Mouse (Mus musculus) liver, embryonic 14.5 days (tissue): ENCODE results near the gene Slc25a24. TPM values are rescaled to one million over a fixed set of nuclear protein-coding genes. Genes with fewer than 3 reads are reported as not detected.
A peak's percentile ranks its signal among the peaks of the same experiment; 100 is the strongest.

Experiments used
- ATAC-seq: fragments of 200-750 bp; cut with Nextera tagmentation; 2 replicates; pipeline ENCODE4 v1.8.0; 2017; ENCODE audit warnings: moderate number of reproducible peaks, mild to moderate bottlenecking, moderate library complexity; ENCODE audit not compliant: insufficient read depth
- DNase-seq, 3 experiments: peaks; one replicate each; pipeline ENCODE4 v3.0.0-alpha.2; 2012 to 2013; ENCODE audit warnings: low read depth in 3 of 3, low spot score in 3 of 3
- H3K27ac ChIP-seq: fragments of 300-500 bp; sonication (generic); 2 replicates; pipeline ENCODE4 v1.5.1; 2014; ENCODE audit warnings: moderate library complexity, mild to moderate bottlenecking, control low read depth, inconsistent platforms
- H3K27me3 ChIP-seq: fragments of 300-500 bp; sonication (generic); 2 replicates; pipeline ENCODE4 v1.6.1; 2014; ENCODE audit warnings: mild to moderate bottlenecking, low read length, moderate library complexity; ENCODE audit not compliant: control insufficient read depth, insufficient read depth
- H3K36me3 ChIP-seq: fragments of 300-500 bp; sonication (generic); replicated peaks from 2 replicates; pipeline ENCODE4 v1.6.1; 2014; ENCODE audit warnings: low read depth; ENCODE audit not compliant: control insufficient read depth, insufficient read depth
- H3K4me1 ChIP-seq, 2 experiments: fragments of 200-500 bp in 1 of 2; fragments of 300-500 bp in 1 of 2; sonication (generic) in 1 of 2; replicated peaks; 2 replicates each; pipeline ENCODE4 v1.6.1; 2012 to 2014; ENCODE audit warnings: antibody characterized with exemption in 1 of 2, inconsistent platforms in 1 of 2, low read length in 1 of 2; ENCODE audit not compliant: control insufficient read depth in 2 of 2, insufficient read depth in 2 of 2
- H3K4me2 ChIP-seq: fragments of 300-500 bp; sonication (generic); 2 replicates; pipeline ENCODE4 v1.6.1; 2014; ENCODE audit warnings: low read depth, mild to moderate bottlenecking, control low read depth, moderate library complexity
- H3K4me3 ChIP-seq, 2 experiments: fragments of 200-500 bp in 1 of 2; fragments of 300-500 bp in 1 of 2; sonication (generic) in 1 of 2; 2 replicates each; pipeline ENCODE4 v1.5.1; 2012 to 2014; ENCODE audit warnings: low read depth in 2 of 2, low read length in 2 of 2, mild to moderate bottlenecking in 2 of 2, control low read depth in 1 of 2, inconsistent platforms in 1 of 2, moderate library complexity in 1 of 2; ENCODE audit not compliant: insufficient read depth in 1 of 2
- H3K9ac ChIP-seq: fragments of 300-500 bp; sonication (generic); replicated peaks from 2 replicates; pipeline ENCODE4 v1.6.1; 2014; ENCODE audit warnings: mild to moderate bottlenecking, control low read depth, moderate library complexity
- H3K9me3 ChIP-seq: fragments of 300-500 bp; sonication (generic); 2 replicates; pipeline ENCODE4 v1.6.1; 2016; ENCODE audit warnings: low read length, mixed read lengths; ENCODE audit not compliant: control insufficient read depth
- CTCF ChIP-seq: IDR thresholded peaks from 2 replicates; pipeline ENCODE4 v1.5.1; 2016; ENCODE audit warnings: antibody characterized with exemption, low read depth, control low read depth
- EP300 ChIP-seq: IDR thresholded peaks from 2 replicates; pipeline ENCODE4 v1.6.1; 2016; ENCODE audit warnings: antibody characterized with exemption, low read depth
- WGBS: fragments of 180-500 bp; shearing (Covaris S2); extraction: QIAGEN DNeasy Blood & Tissue Kit; methylation state at CpG from one replicate; pipeline ENCODE4 v1.1.7; 2014; ENCODE audit not compliant: insufficient replicate concordance; 5-methylcytosine and 5-hydroxymethylcytosine counted together
- polyA plus RNA-seq, 2 experiments: library from polyadenylated mRNA; depleted of rRNA in 1 of 2; stranded (reverse) in 1 of 2; unstranded in 1 of 2; fragments of >200 nt; fragmentation: Nextera tagmentation in 1 of 2; extraction: Ambion mirVana in 1 of 2; gene quantifications; 2 replicates each; pipeline versions ENCODE4 v1.2.1 to v1.2.3; 2012 to 2014

The Slc25a24 gene
- polyA plus RNA-seq, 2 experiments: 2.2 to 3.7 TPM

DNA sequence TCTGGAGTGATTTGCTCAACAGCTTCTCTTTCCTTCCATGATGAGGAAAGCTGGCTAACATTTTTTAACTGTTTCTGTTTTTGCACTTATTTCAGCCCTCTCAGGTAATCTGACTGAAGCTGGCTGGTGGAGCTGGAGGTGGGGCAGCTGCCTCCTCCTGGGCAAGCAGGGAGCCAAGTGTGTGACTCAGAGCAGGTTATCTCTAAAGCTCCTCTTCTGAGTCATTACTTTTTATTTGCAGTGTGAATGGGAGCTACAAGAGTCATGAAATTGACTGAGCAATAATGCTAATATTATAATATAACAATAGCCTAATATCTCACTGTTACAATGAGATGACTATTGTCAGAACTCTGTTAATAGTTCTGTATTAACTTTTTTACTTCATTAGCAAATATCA is 5.8 kb upstream of the Slc25a24 start:
- no peak overlapping the region for H3K9ac ChIP-seq
- H3K27me3 ChIP-seq: no peaks in the 10 kb centered on the region
- ATAC-seq (no peak), DNase-seq (no peak)
- no peaks in the 10 kb centered on the region for H3K9me3 ChIP-seq
- H3K4me2 ChIP-seq: no peak overlapping the region
- no peak for TF ChIP-seq CTCF
- TF ChIP-seq EP300: no peak
- H3K4me1 ChIP-seq: no peaks in the 10 kb centered on the region
- H3K4me3 ChIP-seq: no peak overlapping the region
- no peaks in the 10 kb centered on the region for H3K36me3 ChIP-seq
- H3K27ac ChIP-seq: no peak overlapping the region

DNA sequence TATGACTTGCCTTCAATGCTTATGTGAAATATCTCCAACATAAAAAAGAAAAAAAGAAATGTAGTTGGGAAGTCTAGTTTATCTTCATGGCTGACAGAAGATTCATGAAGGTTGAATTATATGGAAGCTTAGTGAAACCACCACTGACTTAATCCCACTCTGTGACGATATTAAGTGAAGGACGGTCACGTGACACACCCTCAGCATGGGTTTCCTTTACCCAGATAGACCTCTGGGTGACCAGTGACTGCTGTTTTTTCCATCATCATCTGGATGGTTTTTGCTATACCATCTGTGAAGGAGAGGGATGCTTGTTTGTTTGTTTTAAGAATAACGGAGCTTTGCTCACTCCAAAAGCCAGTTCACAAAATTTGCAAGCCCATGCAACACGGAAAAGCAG is 3.4 kb upstream of the Slc25a24 start:
- Histone ChIP-seq H3K4me3 (no peak overlapping the region), H3K9me3 (no peaks in the 10 kb centered on the region), H3K36me3 (no peaks in the 10 kb centered on the region), H3K9ac (no peak overlapping the region), H3K27ac (no peak overlapping the region), H3K27me3 (no peaks in the 10 kb centered on the region), H3K4me2 (no peak overlapping the region), H3K4me1 (peaks cover 0 to 4% of the 10 kb centered on the region in 2 experiments; a peak in 2 of 4 replicates)
- DNase-seq (no peak), ATAC-seq (no peak)
- 64% methylated on average over 5 of the region's 5 CpGs for WGBS
- TF ChIP-seq EP300: no peak
- TF ChIP-seq CTCF: no peak

DNA sequence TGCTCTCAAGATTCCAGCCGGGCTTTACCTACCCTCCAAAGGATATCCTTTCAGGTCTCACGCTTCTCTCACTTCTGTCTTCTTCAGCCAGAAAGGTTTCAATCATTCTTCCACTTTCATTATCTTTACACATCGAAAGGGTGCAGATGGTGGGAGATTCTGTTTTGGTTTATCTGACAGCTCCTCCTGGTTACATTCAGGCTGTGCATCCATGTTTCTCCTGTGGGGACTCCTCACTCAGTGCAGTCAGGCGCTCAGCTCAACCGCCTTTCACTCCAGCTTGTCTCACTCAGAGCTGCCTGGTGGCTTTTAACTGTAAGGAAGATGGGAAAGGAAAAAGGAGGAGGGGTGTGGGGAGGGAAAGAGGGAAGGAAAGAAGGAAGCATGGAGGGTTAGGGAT is 3.0 kb upstream of the Slc25a24 start:
- Histone ChIP-seq H3K4me3 (no peak overlapping the region), H3K36me3 (no peaks in the 10 kb centered on the region), H3K4me2 (no peak overlapping the region), H3K9ac (no peak overlapping the region), H3K4me1 (peaks cover 0 to 4% of the 10 kb centered on the region in 2 experiments; a peak in 2 of 4 replicates), H3K9me3 (no peaks in the 10 kb centered on the region), H3K27ac (no peak overlapping the region), H3K27me3 (no peaks in the 10 kb centered on the region)
- ATAC-seq: no peak
- WGBS: 62% methylated on average over 5 of the region's 5 CpGs
- no peak for TF ChIP-seq CTCF
- TF ChIP-seq EP300: no peak
- DNase-seq: no peak

- H3K4me3 ChIP-seq: peak overlapping the region; percentile 61 to 66
- DNase-seq: no peak
- peak overlapping the region; percentile 60 for H3K9ac ChIP-seq
- H3K4me2 ChIP-seq: peak overlapping the region; percentile 81
- H3K36me3 ChIP-seq: no peaks in the 10 kb centered on the region
- no peak for ATAC-seq
- H3K9me3 ChIP-seq: no peaks in the 10 kb centered on the region
- H3K4me1 ChIP-seq: peaks cover 0 to 6% of the 10 kb centered on the region in 2 experiments; a peak in 2 of 4 replicates
- H3K27me3 ChIP-seq: no peaks in the 10 kb centered on the region
- 9% methylated on average over 8 of the region's 8 CpGs for WGBS
- no peak for TF ChIP-seq CTCF
- TF ChIP-seq EP300: no peak
- no peak overlapping the region for H3K27ac ChIP-seq
Measured at GRCm38 (mm10) chr3:109123531-109123981, 607 bp downstream of the Slc25a24 start.

GRCm38 (mm10) chr3:109124091-109124490 is 1.1 kb downstream of the Slc25a24 start:
- Histone ChIP-seq H3K27ac (no peak overlapping the region), H3K4me3 (peak overlapping the region in 1 of 2 experiments; percentile 61; a peak in 1 of 4 replicates), H3K27me3 (no peaks in the 10 kb centered on the region), H3K36me3 (no peaks in the 10 kb centered on the region), H3K9ac (no peak overlapping the region), H3K4me2 (peak overlapping the region; percentile 81), H3K9me3 (no peaks in the 10 kb centered on the region), H3K4me1 (peaks cover 0 to 6% of the 10 kb centered on the region in 2 experiments; a peak in 2 of 4 replicates)
- ATAC-seq (no peak), DNase-seq (no peak)
- no peak for TF ChIP-seq CTCF
- TF ChIP-seq EP300: no peak
- WGBS: 13% methylated on average over 4 of the region's 4 CpGs
